Mouse (Mus musculus) midbrain, embryonic 14.5 days (tissue): ENCODE measurements around the gene Gm26741. TPM values are rescaled to one million over a fixed set of nuclear protein-coding genes. Genes with fewer than 3 reads are reported as not detected.

Experiments
- ATAC-seq: fragments of 200-750 bp; cut with Nextera tagmentation; 2 replicates; pipeline ENCODE4 v1.8.0; 2017; ENCODE audit warnings: moderate number of reproducible peaks, moderate library complexity; ENCODE audit not compliant: low FRiP score, low TSS enrichment
- DNase-seq: peaks from one replicate; pipeline ENCODE4 v3.0.0-alpha.2; 2015
- H3K27ac ChIP-seq: fragments of 300-500 bp; sonication (generic); replicated peaks from 2 replicates; pipeline ENCODE4 v1.5.1; 2014; ENCODE audit warnings: mild to moderate bottlenecking, low read depth, low read length, moderate library complexity
- H3K27me3 ChIP-seq: fragments of 300-500 bp; sonication (generic); 2 replicates; pipeline ENCODE4 v1.6.1; 2014; ENCODE audit warnings: low read length, control low read depth, mixed read lengths; ENCODE audit not compliant: control insufficient read depth, insufficient read depth
- H3K36me3 ChIP-seq: fragments of 300-500 bp; sonication (generic); 2 replicates; pipeline ENCODE4 v1.6.1; 2014; ENCODE audit warnings: low read length, control low read depth; ENCODE audit not compliant: control insufficient read depth, insufficient read depth
- H3K4me1 ChIP-seq: fragments of 300-500 bp; sonication (generic); 2 replicates; pipeline ENCODE4 v1.6.1; 2014; ENCODE audit warnings: mild to moderate bottlenecking, antibody characterized with exemption, low read length, control low read depth; ENCODE audit not compliant: control insufficient read depth, insufficient read depth
- H3K4me2 ChIP-seq: fragments of 300-500 bp; sonication (generic); 2 replicates; pipeline ENCODE4 v1.6.1; 2014; ENCODE audit warnings: mild to moderate bottlenecking, low read length, moderate library complexity
- H3K4me3 ChIP-seq: fragments of 300-500 bp; sonication (generic); replicated peaks from 2 replicates; pipeline ENCODE4 v1.5.1; 2014; ENCODE audit warnings: low read depth, low read length
- H3K9ac ChIP-seq: fragments of 300-500 bp; sonication (generic); replicated peaks from 2 replicates; pipeline ENCODE4 v1.6.1; 2014; ENCODE audit warnings: mild to moderate bottlenecking, low read length, moderate library complexity
- H3K9me3 ChIP-seq: fragments of 300-500 bp; sonication (generic); 2 replicates; pipeline ENCODE4 v1.6.1; 2016; ENCODE audit warnings: low read length, control low read depth, mixed read lengths; ENCODE audit not compliant: control insufficient read depth
- WGBS: fragments of 180-500 bp; shearing (Covaris S2); extraction: QIAGEN DNeasy Blood & Tissue Kit; methylation state at CpG from one replicate; pipeline ENCODE4 v1.1.7; 2014; 5-methylcytosine and 5-hydroxymethylcytosine counted together
- polyA plus RNA-seq: library from polyadenylated mRNA; unstranded; fragments of >200 nt; fragmentation: Nextera tagmentation; extraction: Ambion mirVana; gene quantifications from 2 replicates; pipeline ENCODE4 v1.2.1, GENCODE M21; 2014

Gm26741 gene
- polyA plus RNA-seq, 1 experiment from 2014 or later: not detected

DNA sequence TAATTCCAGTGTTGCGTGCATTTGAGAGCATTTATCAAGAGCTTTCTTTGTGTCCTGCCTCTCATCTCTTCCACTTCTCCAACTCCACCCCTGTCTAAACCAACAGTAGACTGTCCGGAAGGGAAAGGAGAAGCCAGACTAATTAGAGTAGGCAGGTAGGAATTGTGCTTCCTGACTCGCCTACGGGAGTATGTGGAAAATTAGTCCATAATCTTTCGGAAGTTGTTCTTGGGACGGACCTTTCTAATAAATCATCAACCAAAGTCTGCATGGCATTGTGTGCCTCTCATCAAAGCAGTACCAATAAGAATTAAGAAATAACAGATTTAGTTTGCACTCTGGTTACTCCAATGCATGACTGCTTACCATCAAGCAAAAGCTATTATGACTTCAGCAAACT is 24.5 kb downstream of the Gm26741 start:
- Histone ChIP-seq H3K9ac (no peak overlapping the region), H3K36me3 (no peaks in the 10 kb centered on the region), H3K27ac (no peak overlapping the region), H3K4me3 (peak overlapping the region; percentile 90), H3K27me3 (no peaks in the 10 kb centered on the region), H3K9me3 (no peaks in the 10 kb centered on the region), H3K4me1 (peaks cover 18% of the 10 kb centered on the region), H3K4me2 (peak overlapping the region; percentile 62)
- ATAC-seq (no peak), DNase-seq (no peak)
- 88% methylated on average over 6 of the region's 6 CpGs for WGBS

DNA sequence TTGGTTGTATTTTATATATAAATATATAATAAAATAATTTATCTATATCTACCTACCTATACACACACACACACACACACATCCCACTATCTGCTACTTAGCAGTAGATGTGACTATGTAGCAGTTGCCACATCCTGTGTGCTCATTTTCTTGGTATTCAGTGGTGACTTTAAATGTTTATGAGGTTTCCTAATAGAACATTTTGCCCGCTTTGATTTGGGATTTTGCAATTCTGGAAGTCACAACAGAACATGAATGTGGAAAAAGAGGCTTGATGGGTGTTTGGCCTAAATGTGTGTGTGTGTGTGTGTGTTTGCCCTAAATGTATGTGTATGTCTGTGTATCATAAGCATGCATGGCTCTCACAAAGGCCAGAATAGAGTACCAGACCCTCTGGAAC is 25.0 kb downstream of the Gm26741 start:
- WGBS: 95% methylated on average over 1 of the region's 1 CpGs
- H3K27me3 ChIP-seq: no peaks in the 10 kb centered on the region
- peaks cover 16% of the 10 kb centered on the region for H3K4me1 ChIP-seq
- ATAC-seq (no peak), DNase-seq (no peak)
- no peak overlapping the region for H3K27ac ChIP-seq
- no peaks in the 10 kb centered on the region for H3K36me3 ChIP-seq
- H3K4me3 ChIP-seq: no peak overlapping the region
- H3K4me2 ChIP-seq: no peak overlapping the region
- no peaks in the 10 kb centered on the region for H3K9me3 ChIP-seq
- no peak overlapping the region for H3K9ac ChIP-seq

DNA sequence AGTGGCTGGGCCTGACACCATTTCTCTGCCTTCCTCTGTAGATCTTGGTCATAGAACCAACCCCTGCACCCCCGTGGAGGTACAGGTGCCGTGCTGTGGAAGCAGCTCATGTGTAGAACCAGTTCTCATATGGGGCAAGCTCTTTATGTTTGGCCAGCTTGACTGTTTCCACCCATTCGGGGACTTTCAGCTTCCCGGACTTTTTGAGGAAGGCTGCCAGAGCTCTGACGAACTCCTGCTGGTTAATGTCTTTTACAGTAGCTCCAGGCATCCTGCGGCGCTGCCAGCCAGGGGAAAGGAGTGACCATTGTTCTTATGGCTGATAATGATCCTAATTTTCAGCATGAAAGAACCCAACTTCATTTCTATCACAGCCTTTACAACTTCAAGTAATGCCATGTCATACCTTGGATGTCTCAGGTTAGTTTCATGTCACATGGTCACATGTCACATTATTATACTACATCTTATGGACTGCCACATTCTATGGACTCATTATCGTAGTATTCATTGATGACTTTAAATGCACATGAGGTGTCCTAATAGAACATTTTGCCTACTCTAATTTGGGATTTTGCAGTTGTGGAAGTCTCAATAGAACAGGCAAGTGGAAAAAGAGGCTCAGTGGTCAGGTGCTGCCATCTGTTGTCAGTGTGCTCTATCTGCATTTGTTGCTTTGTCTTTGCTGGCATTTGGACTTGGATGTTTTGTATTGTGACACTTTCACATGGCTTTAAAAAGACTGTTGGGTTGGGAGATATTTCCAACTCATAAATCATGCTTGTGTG is 26.4 kb downstream of the Gm26741 start:
- peak; percentile 85 for DNase-seq
- H3K36me3 ChIP-seq: no peaks in the 10 kb centered on the region
- no peak for ATAC-seq
- H3K4me3 ChIP-seq: no peak overlapping the region
- H3K27me3 ChIP-seq: no peaks in the 10 kb centered on the region
- no peak overlapping the region for H3K9ac ChIP-seq
- 0 out of 2 replicates have a peak, but pooled peaks cover 5% of the 10 kb centered on the region for H3K4me1 ChIP-seq
- no peak overlapping the region for H3K4me2 ChIP-seq
- H3K9me3 ChIP-seq: no peaks in the 10 kb centered on the region
- H3K27ac ChIP-seq: no peak overlapping the region
- 47% methylated on average over 8 of the region's 8 CpGs for whole genome bisulfite sequencing

DNA sequence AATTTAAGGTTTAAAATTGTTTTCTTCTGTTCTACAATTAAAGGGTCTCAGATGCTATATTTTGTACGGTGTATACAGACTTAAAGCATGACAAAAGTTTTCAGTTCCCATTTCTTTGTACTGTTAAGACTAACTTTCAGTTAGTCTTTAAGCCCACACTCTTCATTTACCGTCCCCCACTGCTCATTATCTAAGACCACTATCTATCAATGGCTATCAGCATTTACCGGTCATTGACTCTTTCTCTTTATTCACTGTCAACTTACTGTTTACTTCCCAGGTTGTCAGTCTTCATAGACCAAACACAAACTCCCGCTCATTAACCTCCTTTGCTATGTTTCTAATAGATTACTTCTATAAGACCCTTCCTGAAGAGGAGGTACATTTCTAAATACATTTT is 28.6 kb downstream of the Gm26741 start:
- DNase-seq: no peak
- ATAC-seq: no peak
- Histone ChIP-seq H3K36me3 (no peaks in the 10 kb centered on the region), H3K27me3 (no peaks in the 10 kb centered on the region), H3K4me1 (0 out of 2 replicates have a peak, but pooled peaks cover 5% of the 10 kb centered on the region), H3K27ac (no peak overlapping the region), H3K4me3 (no peak overlapping the region), H3K4me2 (no peak overlapping the region), H3K9ac (no peak overlapping the region), H3K9me3 (no peaks in the 10 kb centered on the region)
- WGBS: 90% methylated on average over 4 of the region's 4 CpGs

DNA sequence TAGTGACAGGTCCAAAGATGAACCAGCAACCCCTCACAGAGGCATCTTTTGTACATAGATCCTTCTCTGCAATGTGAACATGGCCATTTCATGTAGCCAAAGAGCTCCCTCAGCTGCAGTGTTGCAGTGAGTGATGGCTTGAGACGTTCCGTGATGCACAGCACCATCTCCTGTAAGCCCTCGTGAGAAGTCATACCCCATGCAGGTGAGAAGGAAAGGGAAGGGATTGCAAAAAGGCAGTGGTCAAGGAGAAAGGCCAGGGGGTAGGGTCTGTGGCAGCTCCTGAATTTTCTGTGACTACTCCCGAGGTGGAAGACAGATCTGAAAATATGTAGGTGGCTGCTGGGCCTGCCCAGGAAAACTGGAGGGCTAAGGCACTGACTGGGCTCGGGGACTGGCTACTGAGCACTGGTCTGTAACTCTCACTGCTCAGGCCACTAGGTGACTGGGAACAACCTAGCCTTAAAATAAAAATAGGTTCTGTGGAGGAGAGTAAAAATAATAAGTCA is 30.4 kb downstream of the Gm26741 start, which contains the start of gene Nepn:
Gene Nepn, plus strand, starts transcription at position 51 of the 509 bp plus-strand sequence.
- 81% methylated on average over 5 of the region's 5 CpGs for WGBS
- H3K9me3 ChIP-seq: no peaks in the 10 kb centered on the region
- DNase-seq: no peak

DNA sequence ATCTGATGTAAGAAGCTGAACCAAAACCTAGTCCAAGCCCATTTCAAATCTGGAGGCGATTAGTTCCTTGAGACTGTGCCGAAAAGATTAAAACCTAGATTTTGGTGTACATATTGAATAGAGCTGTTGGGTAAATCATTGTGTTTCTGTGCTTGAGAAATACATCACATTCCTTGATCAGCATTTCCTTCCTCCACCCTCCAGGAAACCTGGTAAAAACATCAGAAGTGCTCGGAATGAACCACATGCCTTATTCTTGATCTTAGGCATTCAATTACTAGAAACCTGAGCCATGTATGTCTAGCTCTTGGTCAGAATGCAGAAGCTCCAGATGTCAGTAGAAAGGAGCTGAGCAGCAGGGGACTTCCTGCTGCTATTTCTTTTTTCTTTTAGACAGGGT is 30.9 kb downstream of the Gm26741 start:
- Histone ChIP-seq H3K4me3 (no peak overlapping the region), H3K4me1 (no peaks in the 10 kb centered on the region), H3K4me2 (no peak overlapping the region), H3K9me3 (no peaks in the 10 kb centered on the region), H3K27ac (no peak overlapping the region), H3K36me3 (no peaks in the 10 kb centered on the region), H3K27me3 (no peaks in the 10 kb centered on the region), H3K9ac (no peak overlapping the region)
- ATAC-seq (no peak), DNase-seq (no peak)
- 85% methylated on average over 3 of the region's 3 CpGs for WGBS

More for the DNA sequence above, 30.4 kb downstream of the Gm26741 start, which contains the start of gene Nepn:
- Histone ChIP-seq H3K4me2 (no peak within 1 kb of the TSS), H3K4me3 (no peak within 1 kb of the TSS), H3K36me3 (no peaks in the 10 kb centered on the region), H3K27me3 (no peaks in the 10 kb centered on the region), H3K9ac (no peak within 1 kb of the TSS), H3K27ac (no peak within 1 kb of the TSS), H3K4me1 (no peaks in the 10 kb centered on the region)
- ATAC-seq: no peak

DNA sequence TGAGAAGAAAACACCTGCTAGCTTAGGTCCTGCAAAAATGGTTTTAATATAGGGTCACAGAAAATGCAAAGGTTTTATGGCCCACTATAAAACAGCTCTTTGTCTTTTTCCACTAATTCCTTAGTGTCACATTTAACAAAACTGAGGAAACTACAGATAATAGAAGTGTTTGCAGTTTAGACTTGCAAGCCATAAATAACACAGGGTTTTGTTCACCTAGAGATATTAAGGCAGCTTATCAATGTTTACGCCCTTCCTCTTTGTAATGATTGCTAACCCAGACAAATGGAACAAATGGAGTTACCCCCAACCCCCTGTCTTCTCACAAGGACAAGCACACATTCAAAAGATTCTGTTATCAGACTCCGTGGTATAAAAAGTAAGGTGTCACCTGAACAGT is 32.6 kb downstream of the Gm26741 start:
- ATAC-seq: no peak
- 80% methylated on average over 2 of the region's 2 CpGs for WGBS

DNA sequence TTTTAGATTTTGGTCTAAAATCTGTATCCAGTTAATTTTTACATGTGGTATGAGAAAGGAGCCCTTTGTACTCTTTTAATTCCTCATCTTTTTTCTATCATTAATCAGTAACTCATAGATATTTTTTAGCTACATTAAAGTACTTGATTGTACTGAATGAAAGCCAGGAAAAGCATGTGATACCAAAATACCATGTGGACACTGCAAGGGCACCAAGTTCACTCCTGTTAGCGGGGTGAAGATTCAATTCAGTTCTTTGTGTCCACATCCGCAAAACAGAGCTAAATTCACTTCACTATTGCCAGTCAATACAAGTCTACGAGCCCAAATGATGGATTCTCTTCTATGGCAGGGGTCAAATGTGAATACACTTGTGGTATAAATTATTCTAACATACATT is 38.1 kb downstream of the Gm26741 start:
- DNase-seq: no peak
- H3K9ac ChIP-seq: no peak overlapping the region
- 91% methylated on average over 3 of the region's 3 CpGs for WGBS
- no peak for ATAC-seq
- H3K4me1 ChIP-seq: no peaks in the 10 kb centered on the region
- H3K27ac ChIP-seq: no peak overlapping the region
- no peak overlapping the region for H3K4me2 ChIP-seq
- no peaks in the 10 kb centered on the region for H3K36me3 ChIP-seq
- H3K4me3 ChIP-seq: no peak overlapping the region
- H3K27me3 ChIP-seq: no peaks in the 10 kb centered on the region
- no peaks in the 10 kb centered on the region for H3K9me3 ChIP-seq

More for the DNA sequence above, 32.6 kb downstream of the Gm26741 start:
- H3K9me3 ChIP-seq: no peaks in the 10 kb centered on the region
- no peak for DNase-seq
- no peak overlapping the region for H3K4me3 ChIP-seq
- H3K4me2 ChIP-seq: no peak overlapping the region
- H3K4me1 ChIP-seq: no peaks in the 10 kb centered on the region
- no peaks in the 10 kb centered on the region for H3K27me3 ChIP-seq
- H3K36me3 ChIP-seq: no peaks in the 10 kb centered on the region
- no peak overlapping the region for H3K27ac ChIP-seq
- H3K9ac ChIP-seq: no peak overlapping the region

DNA sequence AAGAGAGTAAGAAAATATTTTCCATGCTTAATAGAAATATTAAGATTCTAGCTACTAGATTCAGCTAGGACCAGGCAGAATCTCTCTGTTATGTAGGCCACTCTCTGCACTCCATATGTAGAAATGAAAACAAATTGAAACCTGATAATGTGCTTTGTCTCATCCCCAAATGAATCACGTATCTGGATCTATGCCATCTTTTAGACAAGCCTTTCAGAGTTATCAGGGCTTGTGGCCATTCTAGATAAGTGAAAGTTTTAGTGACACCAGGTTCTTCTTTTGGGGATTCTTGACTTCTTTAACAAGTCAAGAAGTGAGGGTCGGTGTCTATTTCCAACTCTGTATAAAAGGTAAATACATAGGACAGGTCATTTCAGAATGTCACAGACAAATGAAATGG is 40.1 kb downstream of the Gm26741 start:
- no peaks in the 10 kb centered on the region for H3K9me3 ChIP-seq
- no peak overlapping the region for H3K9ac ChIP-seq
- H3K27me3 ChIP-seq: no peaks in the 10 kb centered on the region
- 85% methylated on average over 2 of the region's 2 CpGs for WGBS
- DNase-seq (no peak), ATAC-seq (no peak)
- no peaks in the 10 kb centered on the region for H3K4me1 ChIP-seq
- no peaks in the 10 kb centered on the region for H3K36me3 ChIP-seq
- no peak overlapping the region for H3K4me3 ChIP-seq
- no peak overlapping the region for H3K27ac ChIP-seq
- no peak overlapping the region for H3K4me2 ChIP-seq
